Mouse (Mus musculus): ENCODE measurements around the gene Arfgap2. TPM values are rescaled to one million over a fixed set of nuclear protein-coding genes. Genes with fewer than 3 reads are reported as not detected.

The Arfgap2 gene
- polyA plus RNA-seq, 1 experiment: 60.4 TPM

DNA sequence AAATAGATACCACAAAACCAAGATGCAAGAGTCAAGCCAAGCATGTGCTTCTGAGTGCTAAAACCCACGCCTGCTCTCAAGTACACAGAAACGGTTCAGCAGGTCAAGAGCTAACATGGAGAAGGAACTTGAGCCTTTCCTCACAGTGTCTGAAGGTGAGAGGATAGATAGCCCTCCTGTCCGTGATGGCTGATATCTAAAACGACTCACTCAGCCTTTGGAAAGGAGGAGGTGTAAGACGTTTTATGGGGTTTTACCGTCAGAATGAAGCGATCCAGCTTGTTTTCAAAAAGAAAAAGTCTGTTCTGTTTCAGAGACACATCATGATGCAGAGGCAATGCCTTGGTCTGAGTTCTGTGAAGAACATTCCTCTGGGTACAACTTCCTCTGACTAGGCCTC is 49.4 kb downstream of the Arfgap2 start:
- Histone ChIP-seq H3ac (ENCODE audit: control insufficient read depth, insufficient read length) (no peak overlapping the region), H3K36me3 (ENCODE audit: control insufficient read depth, insufficient read depth) (no peaks in the 10 kb centered on the region), H3K4me2 (ENCODE audit: low read depth) (no peak overlapping the region), H3K4me3 (no peak overlapping the region), H3K27me3 (ENCODE audit: control insufficient read depth, insufficient read depth, insufficient read length) (no peaks in the 10 kb centered on the region), H3K79me2 (ENCODE audit: control insufficient read depth, insufficient read depth) (no peaks in the 10 kb centered on the region)
- TF ChIP-seq MAX (IDR thresholded peaks at IDR 0.05; ENCODE audit: low read depth) (no peak), POLR2A (IDR thresholded peaks at IDR 0.05; ENCODE audit: insufficient read length, low read depth) (no peak), TCF3 (IDR thresholded peaks at IDR 0.05; ENCODE audit: insufficient read length, low read depth) (no peak)

DNA sequence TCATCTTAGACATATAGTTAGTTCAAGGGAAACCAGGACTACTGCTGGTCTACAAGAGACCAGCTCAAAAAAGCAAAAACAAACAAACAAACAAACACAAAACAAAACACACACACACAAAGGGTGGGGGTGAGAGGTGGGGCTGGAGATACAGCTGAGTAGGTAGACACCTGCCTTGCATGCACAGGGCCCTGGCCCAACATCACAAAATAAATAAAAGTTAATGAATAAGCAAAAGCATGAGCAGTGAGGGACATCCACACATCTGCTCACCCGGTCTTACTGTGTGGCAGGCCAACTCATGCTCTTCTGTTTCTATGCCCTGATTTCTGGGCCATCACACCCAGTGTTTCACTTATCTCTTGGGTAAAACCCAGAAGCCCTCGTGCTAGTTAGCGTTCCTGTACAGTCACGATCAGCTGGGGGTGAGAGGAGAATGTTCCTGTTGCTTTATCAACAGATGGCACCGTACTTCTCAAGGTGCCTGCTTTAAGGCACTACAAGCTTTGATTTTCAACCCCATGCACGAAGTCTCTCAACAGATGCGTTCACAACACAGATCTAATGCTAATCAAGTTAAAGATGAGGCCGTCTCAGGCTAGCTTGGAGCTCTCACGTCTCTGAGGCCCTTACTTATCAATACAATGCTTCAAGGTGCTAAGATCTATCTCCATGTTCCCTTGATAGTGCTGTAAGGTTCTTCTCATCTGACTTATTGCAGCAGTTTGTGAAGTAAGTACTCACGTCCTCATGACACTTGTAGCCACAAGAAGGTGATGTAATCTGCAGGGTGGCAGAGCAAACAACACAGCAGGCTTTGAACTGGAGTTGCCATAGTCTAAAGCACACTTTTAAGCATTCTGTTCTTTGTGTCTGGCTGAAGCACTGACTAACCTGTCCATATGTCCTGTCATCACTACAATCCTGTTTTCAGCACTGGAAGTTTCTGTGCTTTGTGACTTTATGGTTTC is 56.1 kb downstream of the Arfgap2 start:
- Histone ChIP-seq H3K36me3 (ENCODE audit: control insufficient read depth, insufficient read depth) (no peaks in the 10 kb centered on the region), H3K4me3 (no peak overlapping the region), H3K79me2 (ENCODE audit: control insufficient read depth, insufficient read depth) (no peaks in the 10 kb centered on the region), H3K4me2 (ENCODE audit: low read depth) (no peak overlapping the region), H3K27me3 (ENCODE audit: control insufficient read depth, insufficient read depth, insufficient read length) (no peaks in the 10 kb centered on the region), H3ac (ENCODE audit: control insufficient read depth, insufficient read length) (no peak overlapping the region)
- TF ChIP-seq USF1 (IDR thresholded peaks at IDR 0.05; ENCODE audit: low read depth) (no peak), CEBPB (IDR thresholded peaks at IDR 0.05; ENCODE audit: insufficient read depth, poor library complexity, severe bottlenecking) (peak; percentile 35; the same call in 1 of the 2 replicates)

DNA sequence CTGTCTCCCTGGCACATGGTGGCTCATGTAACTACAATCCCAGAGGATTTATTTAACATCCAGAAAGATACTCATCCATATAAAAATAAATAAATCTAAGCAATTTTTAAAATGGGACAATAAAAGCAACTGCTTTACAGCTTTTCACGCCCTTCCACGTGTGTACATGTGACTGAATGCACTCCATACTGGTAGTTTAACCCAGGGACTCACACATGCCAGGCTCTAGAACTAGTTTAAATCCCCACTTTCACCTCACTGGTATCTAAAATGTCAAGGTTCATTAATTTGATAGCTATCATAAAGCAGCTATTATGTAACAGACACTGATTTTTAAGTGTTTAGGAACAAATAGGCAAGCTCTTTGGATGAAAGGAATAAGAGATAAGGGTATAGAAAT is 57.1 kb downstream of the Arfgap2 start:
- H3K79me2 ChIP-seq (ENCODE audit: control insufficient read depth, insufficient read depth): no peaks in the 10 kb centered on the region
- no peaks in the 10 kb centered on the region for H3K27me3 ChIP-seq (ENCODE audit: control insufficient read depth, insufficient read depth, insufficient read length)
- H3K4me2 ChIP-seq (ENCODE audit: low read depth): no peak overlapping the region
- TF ChIP-seq TCF12 (IDR thresholded peaks at IDR 0.05; ENCODE audit: insufficient read depth, poor library complexity, severe bottlenecking) (no peak), MYOG (IDR thresholded peaks at IDR 0.05; ENCODE audit: control insufficient read depth in 1 of 3, insufficient read depth in 1 of 3, insufficient read length in 2 of 3, low read depth in 2 of 3) (no peak), USF1 (IDR thresholded peaks at IDR 0.05; ENCODE audit: low read depth) (no peak), CEBPB (IDR thresholded peaks at IDR 0.05; ENCODE audit: insufficient read depth, poor library complexity, severe bottlenecking) (no peak), MAX (IDR thresholded peaks at IDR 0.05; ENCODE audit: low read depth) (no peak), TCF3 (IDR thresholded peaks at IDR 0.05; ENCODE audit: insufficient read length, low read depth) (no peak), POLR2A (IDR thresholded peaks at IDR 0.05; ENCODE audit: insufficient read length, low read depth) (no peak), MYOD1 (IDR thresholded peaks at IDR 0.05; ENCODE audit: control insufficient read depth in 1 of 3, insufficient read length in 2 of 3, low read depth in 2 of 3) (no peak), SRF (IDR thresholded peaks at IDR 0.05; ENCODE audit: control insufficient read depth, insufficient read length, low read depth) (no peak)
- H3K4me3 ChIP-seq: no peak overlapping the region
- no peaks in the 10 kb centered on the region for H3K36me3 ChIP-seq (ENCODE audit: control insufficient read depth, insufficient read depth)
- no peak overlapping the region for H3ac ChIP-seq (ENCODE audit: control insufficient read depth, insufficient read length)

DNA sequence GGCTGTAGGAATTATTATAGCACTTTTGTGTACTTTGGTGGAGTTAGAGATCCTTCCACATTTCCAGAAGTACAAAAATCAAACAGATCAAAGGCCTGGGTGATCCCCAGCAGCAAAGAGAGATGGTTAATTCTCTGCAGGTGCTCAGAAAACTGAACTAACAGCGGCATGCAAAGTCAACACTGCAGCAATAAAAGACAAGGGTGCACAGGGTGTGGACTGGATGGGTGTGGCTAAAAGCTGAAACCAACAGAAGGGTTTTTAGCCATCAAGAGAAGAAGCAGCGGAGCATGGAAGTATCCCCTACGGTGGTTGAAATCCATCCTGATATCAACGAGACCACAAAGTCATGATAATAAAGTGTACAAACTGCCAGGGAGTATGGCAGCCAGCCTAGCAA is 57.7 kb downstream of the Arfgap2 start:
- no peak overlapping the region for H3ac ChIP-seq (ENCODE audit: control insufficient read depth, insufficient read length)
- no peak overlapping the region for H3K4me3 ChIP-seq
- TF ChIP-seq USF1 (IDR thresholded peaks at IDR 0.05; ENCODE audit: low read depth) (no peak), TCF12 (IDR thresholded peaks at IDR 0.05; ENCODE audit: insufficient read depth, poor library complexity, severe bottlenecking) (no peak), REST (IDR thresholded peaks at IDR 0.05; ENCODE audit: insufficient read depth, insufficient read length) (no peak), CEBPB (IDR thresholded peaks at IDR 0.05; ENCODE audit: insufficient read depth, poor library complexity, severe bottlenecking) (no peak), POLR2AphosphoS2 (IDR thresholded peaks at IDR 0.05; ENCODE audit: insufficient read length, low read depth) (no peak), E2F4 (IDR thresholded peaks at IDR 0.05; ENCODE audit: insufficient read depth) (no peak), TCF3 (IDR thresholded peaks at IDR 0.05; ENCODE audit: insufficient read length, low read depth) (no peak), SRF (IDR thresholded peaks at IDR 0.05; ENCODE audit: control insufficient read depth, insufficient read length, low read depth) (no peak), MYOG (IDR thresholded peaks at IDR 0.05; ENCODE audit: control insufficient read depth in 1 of 3, insufficient read depth in 1 of 3, insufficient read length in 2 of 3, low read depth in 2 of 3) (no peak), POLR2A (IDR thresholded peaks at IDR 0.05; ENCODE audit: insufficient read length, low read depth) (no peak), MAX (IDR thresholded peaks at IDR 0.05; ENCODE audit: low read depth) (no peak), MYOD1 (IDR thresholded peaks at IDR 0.05; ENCODE audit: control insufficient read depth in 1 of 3, insufficient read length in 2 of 3, low read depth in 2 of 3) (no peak)
- no peaks in the 10 kb centered on the region for H3K79me2 ChIP-seq (ENCODE audit: control insufficient read depth, insufficient read depth)
- no peaks in the 10 kb centered on the region for H3K36me3 ChIP-seq (ENCODE audit: control insufficient read depth, insufficient read depth)
- no peaks in the 10 kb centered on the region for H3K27me3 ChIP-seq (ENCODE audit: control insufficient read depth, insufficient read depth, insufficient read length)
- H3K4me2 ChIP-seq (ENCODE audit: low read depth): no peak overlapping the region

DNA sequence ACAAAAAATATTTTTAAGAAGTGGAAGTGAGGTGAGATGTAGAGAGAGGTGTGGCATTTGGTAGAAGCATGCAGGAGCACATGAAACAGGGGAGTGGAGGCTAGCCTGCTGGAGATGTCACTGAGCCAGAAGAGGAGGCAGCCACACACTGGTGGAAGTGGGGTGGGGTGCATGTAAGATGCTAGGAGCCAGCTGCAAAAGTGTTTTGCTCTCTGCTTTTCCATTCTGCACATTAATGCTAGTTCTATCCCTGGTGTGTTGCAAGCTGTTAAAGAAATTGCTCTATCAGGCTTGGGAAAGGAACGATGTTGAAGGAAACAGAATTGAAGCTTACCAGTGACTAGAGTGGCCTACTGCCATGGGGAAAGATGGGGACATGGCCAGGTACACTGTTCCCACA is 59.6 kb downstream of the Arfgap2 start:
- Histone ChIP-seq H3K36me3 (ENCODE audit: control insufficient read depth, insufficient read depth) (no peaks in the 10 kb centered on the region), H3K79me2 (ENCODE audit: control insufficient read depth, insufficient read depth) (no peaks in the 10 kb centered on the region), H3K27me3 (ENCODE audit: control insufficient read depth, insufficient read depth, insufficient read length) (no peaks in the 10 kb centered on the region), H3ac (ENCODE audit: control insufficient read depth, insufficient read length) (no peak overlapping the region), H3K4me2 (ENCODE audit: low read depth) (no peak overlapping the region), H3K4me3 (no peak overlapping the region)
- no peak for TF ChIP-seq TCF12 (IDR thresholded peaks at IDR 0.05; ENCODE audit: insufficient read depth, poor library complexity, severe bottlenecking)
